In genomic region chr8:84147324-84147766, GRCm38 (mm10) we compare ENCODE assay signal across 9 mouse cellular contexts. TPM values are rescaled to one million over a fixed set of nuclear protein-coding genes. Genes with fewer than 3 reads are reported as not detected.
A peak's percentile ranks its signal among the peaks of the same experiment; 100 is the strongest.
DNase-seq lines count a peak whose midpoint lies in the region; ATAC-seq and TF ChIP-seq lines count a peak whose summit lies in the region.
"Had no signal": no experiment of that assay in that cellular context is flagged by ENCODE, and none has a peak within 500 bp of the region (broad histone marks: within the 10 kb centered on the region; RNA-seq: fewer than 3 reads in every experiment).

No protein-coding gene starts in this region.

- H3K27me3 ChIP-seq in limb, embryonic 14.5 days (ENCODE audit: control insufficient read depth, insufficient read depth, low read length): no peaks in the 10 kb centered on the region
- no peaks in the 10 kb centered on the region for H3K27me3 ChIP-seq in midbrain, embryonic 13.5 days

- peaks cover 22% of the 10 kb centered on the region for H3K36me3 ChIP-seq in limb, embryonic 14.5 days (ENCODE audit: control insufficient read depth, insufficient read depth, low read length)
- peaks cover 31% of the 10 kb centered on the region for H3K36me3 ChIP-seq in midbrain, embryonic 13.5 days

- peak; percentile 6 for DNase-seq in gastrocnemius, adult 18-20 months (ENCODE audit: low spot score)
- no peak for DNase-seq in gastrocnemius, postnatal 14 days
- DNase-seq in R1 (ENCODE audit: low read depth, low spot score): peak; percentile 57
- peak; percentile 74 for DNase-seq in gonadal fat pad, adult 2 months (ENCODE audit: low read depth)
- peak; percentile 44 for DNase-seq in limb, embryonic 14.5 days (ENCODE audit: low spot score)
- no peak for DNase-seq in gastrocnemius, postnatal 10 days

- intact Hi-C loops in gastrocnemius, postnatal 14 days (cut with DNase I; ENCODE audit: low total_unique reads): no loop called here

- peak overlapping the region; percentile 83 for H3K4me2 ChIP-seq in limb, embryonic 14.5 days (replicated peaks; ENCODE audit: low read depth, low read length, severe bottlenecking)
- H3K4me2 ChIP-seq in midbrain, embryonic 13.5 days (replicated peaks): peak overlapping the region; percentile 93

- peaks cover 14% of the 10 kb centered on the region for H3K4me1 ChIP-seq in limb, embryonic 14.5 days (ENCODE audit: control insufficient read depth, insufficient read depth, low read length)
- H3K4me1 ChIP-seq in midbrain, embryonic 13.5 days (replicated peaks): peaks cover 25% of the 10 kb centered on the region

- TF ChIP-seq POLR2A in limb, embryonic 14.5 days (IDR thresholded peaks at IDR 0.05; ENCODE audit: borderline replicate concordance, extremely low read depth, insufficient read depth, insufficient read length): no peak

- 6% methylated on average over 14 of the region's 14 CpGs for WGBS in limb, embryonic 14.5 days
- WGBS in midbrain, embryonic 13.5 days: 11% methylated on average over 14 of the region's 14 CpGs

- H3K4me3 ChIP-seq in limb, embryonic 14.5 days (replicated peaks; ENCODE audit: low read length): peak overlapping the region; percentile 65
- H3K4me3 ChIP-seq in midbrain, embryonic 13.5 days (replicated peaks): peak overlapping the region; percentile 77

- H3K27ac ChIP-seq in limb, embryonic 14.5 days (replicated peaks; ENCODE audit: low read depth, low read length): 0 out of 2 replicates have a peak overlapping the region, but pooled peaks have one; percentile 26
- H3K27ac ChIP-seq in midbrain, embryonic 13.5 days: no peak overlapping the region

- peak; percentile 27; the same call in 1 of the 2 replicates for ATAC-seq in limb, embryonic 14.5 days (ENCODE audit: low FRiP score, low read depth)
- ATAC-seq in midbrain, embryonic 13.5 days: peak; percentile 86
- no peak for ATAC-seq in frontal cortex, adult (ENCODE audit: low TSS enrichment)

- no peaks in the 10 kb centered on the region for H3K9me3 ChIP-seq in limb, embryonic 14.5 days (ENCODE audit: control insufficient read depth, low read length)
- no peaks in the 10 kb centered on the region for H3K9me3 ChIP-seq in midbrain, embryonic 13.5 days

- H3K9ac ChIP-seq in limb, embryonic 14.5 days (ENCODE audit: low read depth, low read length, severe bottlenecking): peak overlapping the region; percentile 78
- peak overlapping the region; percentile 87 for H3K9ac ChIP-seq in midbrain, embryonic 13.5 days (replicated peaks)

RNA-seq across cellular contexts. Expression of gene Cc2d1a, which starts 0.4 kb away (rescaled TPM):
- total RNA-seq in gastrocnemius, adult 18-20 months (2021): 10 to 100 TPM; 15.8 to 16.3 TPM
- 10 to 100 TPM; 12.1 to 12.6 TPM for total RNA-seq in gastrocnemius, postnatal 14 days (2021)
- 25.4 and 25.7 TPM in 2 replicates for polyA plus RNA-seq in gonadal fat pad, adult 2 months (2012; rRNA removed)
- polyA plus RNA-seq in limb, embryonic 14.5 days (2012; rRNA removed): 30.9 and 34.3 TPM in 2 replicates
- polyA plus RNA-seq in limb, embryonic 14.5 days (2014; fragmentation: Nextera tagmentation; extraction: Ambion mirVana): 21.6 and 22.9 TPM in 2 replicates
- 24.5 and 24.7 TPM in 2 replicates for polyA plus RNA-seq in midbrain, embryonic 13.5 days (2015; fragmentation: Nextera tagmentation; extraction: Ambion mirVana)
- total RNA-seq in gastrocnemius, postnatal 10 days (2021): 10 to 100 TPM; 12.5 to 13.9 TPM

RNA-seq across cellular contexts. Expression of gene 4930432K21Rik, which starts 0.5 kb away (rescaled TPM):
- under 1 TPM; 0.31 to 0.57 TPM for total RNA-seq in gastrocnemius, adult 18-20 months (2021)
- under 1 TPM; 0.27 to 0.62 TPM for total RNA-seq in gastrocnemius, postnatal 14 days (2021)
- 2.4 TPM in 2 replicates for polyA plus RNA-seq in gonadal fat pad, adult 2 months (2012; rRNA removed)
- polyA plus RNA-seq in limb, embryonic 14.5 days (2012; rRNA removed): 1.7 TPM in 2 replicates
- 0.44 and 0.72 TPM in 2 replicates for polyA plus RNA-seq in limb, embryonic 14.5 days (2014; fragmentation: Nextera tagmentation; extraction: Ambion mirVana)
- polyA plus RNA-seq in midbrain, embryonic 13.5 days (2015; fragmentation: Nextera tagmentation; extraction: Ambion mirVana): 2.3 and 2.7 TPM in 2 replicates
- total RNA-seq in gastrocnemius, postnatal 10 days (2021): under 1 TPM; 0.32 to 0.54 TPM

RNA-seq across cellular contexts. Expression of gene Podnl1, which starts 21.6 kb away (rescaled TPM):
- total RNA-seq in gastrocnemius, adult 18-20 months (2021): not detected
- under 1 TPM in 1 of 2 experiments, not detected in 1; 0.10 TPM for total RNA-seq in gastrocnemius, postnatal 14 days (2021)
- polyA plus RNA-seq in gonadal fat pad, adult 2 months (2012; rRNA removed): 0.51 and 0.81 TPM in 2 replicates
- 4.9 and 6.7 TPM in 2 replicates for polyA plus RNA-seq in limb, embryonic 14.5 days (2012; rRNA removed)
- polyA plus RNA-seq in limb, embryonic 14.5 days (2014; fragmentation: Nextera tagmentation; extraction: Ambion mirVana): 1.3 and 1.5 TPM in 2 replicates
- polyA plus RNA-seq in midbrain, embryonic 13.5 days (2015; fragmentation: Nextera tagmentation; extraction: Ambion mirVana): 0.44 and 0.57 TPM in 2 replicates
- total RNA-seq in gastrocnemius, postnatal 10 days (2021): 1 to 10 TPM in 1 of 2 experiments, under 1 TPM in 1; 0.14 to 2.4 TPM
- total RNA-seq: left cerebral cortex, adult 8-10 months had no signal

RNA-seq across cellular contexts. Expression of gene Nanos3, which starts 37.7 kb away (rescaled TPM):
- total RNA-seq in gastrocnemius, adult 18-20 months (2021): under 1 TPM in 1 of 2 experiments, not detected in 1; 0.82 TPM
- total RNA-seq in gastrocnemius, postnatal 14 days (2021): under 1 TPM in 1 of 2 experiments, not detected in 1; 0.43 TPM
- 0.95 and 1.4 TPM in 2 replicates for polyA plus RNA-seq in gonadal fat pad, adult 2 months (2012; rRNA removed)
- 3.0 and 4.8 TPM in 2 replicates for polyA plus RNA-seq in limb, embryonic 14.5 days (2012; rRNA removed)
- 5.4 and 5.8 TPM in 2 replicates for polyA plus RNA-seq in limb, embryonic 14.5 days (2014; fragmentation: Nextera tagmentation; extraction: Ambion mirVana)
- polyA plus RNA-seq in midbrain, embryonic 13.5 days (2015; fragmentation: Nextera tagmentation; extraction: Ambion mirVana): 8.8 and 11.6 TPM in 2 replicates
- 1 to 10 TPM; 1.4 to 2.4 TPM for total RNA-seq in gastrocnemius, postnatal 10 days (2021)

RNA-seq across cellular contexts. Expression of gene Dcaf15, which starts 42.8 kb away (rescaled TPM):
- total RNA-seq in gastrocnemius, adult 18-20 months (2021): 1 to 10 TPM; 4.8 to 4.9 TPM
- 1 to 10 TPM; 5.8 to 7.1 TPM for total RNA-seq in gastrocnemius, postnatal 14 days (2021)
- 22.0 and 28.8 TPM in 2 replicates for polyA plus RNA-seq in gonadal fat pad, adult 2 months (2012; rRNA removed)
- polyA plus RNA-seq in limb, embryonic 14.5 days (2012; rRNA removed): 79.5 and 103 TPM in 2 replicates
- 8.7 and 11.5 TPM in 2 replicates for polyA plus RNA-seq in limb, embryonic 14.5 days (2014; fragmentation: Nextera tagmentation; extraction: Ambion mirVana)
- polyA plus RNA-seq in midbrain, embryonic 13.5 days (2015; fragmentation: Nextera tagmentation; extraction: Ambion mirVana): 21.0 and 23.3 TPM in 2 replicates
- total RNA-seq in gastrocnemius, postnatal 10 days (2021): 10 to 100 TPM in 1 of 2 experiments, 1 to 10 TPM in 1; 9.5 to 11.2 TPM

Comparison
In these comparisons a context has a peak if more than half of its experiments do, and no peak if none do; other contexts are left out.
1. DNase-seq: peak in gastrocnemius, adult 18-20 months (single experiment), R1 (single experiment), gonadal fat pad, adult 2 months (single experiment) and limb, embryonic 14.5 days (single experiment); none in gastrocnemius, postnatal 14 days (single experiment) and gastrocnemius, postnatal 10 days (single experiment).